Mouse (Mus musculus): Measurements from ENCODE around the gene Zbtb37.

- no peak for TF ChIP-seq CTCF (IDR thresholded peaks at IDR 0.05; ENCODE audit: borderline replicate concordance, control insufficient read depth, extremely low read depth, insufficient read depth, low read length, poor library complexity)
- TF ChIP-seq POLR2A (IDR thresholded peaks at IDR 0.05; ENCODE audit: control insufficient read depth, extremely low read depth, insufficient read depth, low read length, poor library complexity): no peak
Measured at GRCm38 (mm10) chr1:161031881-161032280, 2.8 kb downstream of the Zbtb37 start.
